Mouse (Mus musculus): Measurements from ENCODE around the gene Rpsa. TPM values are rescaled to one million over a fixed set of nuclear protein-coding genes. Genes with fewer than 3 reads are reported as not detected.
A peak's percentile ranks its signal among the peaks of the same experiment; 100 is the strongest.

The Rpsa gene
- polyA plus RNA-seq, 1 experiment: 245 TPM

DNA sequence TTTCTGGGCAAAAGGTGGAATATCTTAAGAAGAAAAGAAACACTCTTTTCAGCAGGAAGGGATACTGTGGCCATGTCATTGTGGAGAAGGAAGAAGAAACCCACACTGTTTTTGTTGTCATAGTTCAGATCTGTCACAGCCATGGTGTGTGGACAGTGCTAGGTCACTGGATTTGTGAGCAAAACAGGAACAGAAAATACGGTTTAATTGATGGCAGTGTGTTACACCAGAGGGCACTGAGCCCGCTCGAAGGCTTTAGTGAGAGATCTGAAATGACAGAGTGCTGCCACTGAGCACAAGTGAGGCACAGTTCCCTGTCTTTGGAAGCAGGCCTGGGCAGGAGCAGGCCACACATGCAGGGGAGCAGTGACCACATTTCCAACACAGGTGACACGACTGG, 9.3 kb upstream of the Rpsa start:
- Histone ChIP-seq H3K36me3 (ENCODE audit: control insufficient read depth) (peaks cover 94% of the 10 kb centered on the region), H3K9me3 (ENCODE audit: control insufficient read depth, low read length) (no peaks in the 10 kb centered on the region), H3K27me3 (ENCODE audit: control insufficient read depth) (no peaks in the 10 kb centered on the region), H3K4me3 (replicated peaks) (peak overlapping the region; percentile 66), H3K4me1 (ENCODE audit: control insufficient read depth) (peaks cover 91% of the 10 kb centered on the region)
- TF ChIP-seq GATA1 (IDR thresholded peaks at IDR 0.05; ENCODE audit: low read length): no peak

DNA sequence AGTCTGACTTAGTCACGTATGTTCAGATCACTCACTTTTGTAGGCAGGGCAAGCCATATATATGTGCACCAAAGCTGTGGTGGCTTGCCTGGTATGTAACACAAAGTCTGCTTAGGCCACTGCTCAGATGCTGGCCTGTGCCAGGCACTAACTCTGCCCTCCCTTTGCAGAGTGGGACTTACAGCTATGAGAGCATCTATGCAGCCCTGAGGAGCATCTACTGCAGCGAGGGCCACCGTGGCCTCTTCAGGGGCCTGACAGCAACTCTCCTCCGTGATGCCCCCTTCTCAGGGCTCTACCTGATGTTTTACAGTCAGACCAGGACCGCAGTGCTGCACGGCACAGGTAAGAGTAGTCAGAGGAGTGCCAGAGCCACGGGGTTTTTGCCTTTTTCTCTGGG, 7.0 kb upstream of the Rpsa start:
- Histone ChIP-seq H3K36me3 (ENCODE audit: control insufficient read depth) (peaks cover 93% of the 10 kb centered on the region), H3K4me1 (ENCODE audit: control insufficient read depth) (peaks cover 78% of the 10 kb centered on the region), H3K4me3 (replicated peaks) (peak overlapping the region; percentile 7), H3K27me3 (ENCODE audit: control insufficient read depth) (no peaks in the 10 kb centered on the region), H3K9me3 (ENCODE audit: control insufficient read depth, low read length) (no peaks in the 10 kb centered on the region)
- TF ChIP-seq GATA1 (IDR thresholded peaks at IDR 0.05; ENCODE audit: low read length) (no peak), TAL1 (IDR thresholded peaks at IDR 0.05; ENCODE audit: low read length) (no peak)

DNA sequence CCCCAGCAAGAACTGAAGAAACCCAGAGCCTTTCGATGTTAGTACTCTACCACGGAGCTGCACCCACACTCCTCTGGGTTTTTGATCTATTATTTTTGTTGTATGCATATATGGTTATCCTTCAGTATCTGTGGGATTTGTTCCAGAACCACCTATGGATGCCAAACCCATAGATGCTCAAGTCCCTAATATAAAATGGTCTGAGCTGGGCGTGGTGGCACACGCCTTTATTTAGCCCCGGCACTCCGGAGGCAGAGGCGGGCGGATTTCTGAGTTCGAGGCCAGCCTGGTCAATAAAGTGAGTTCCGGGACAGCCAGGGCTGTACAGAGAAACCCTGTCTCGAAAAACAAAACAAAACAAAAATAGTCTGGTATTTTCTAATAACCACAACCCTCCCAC, 621 bp upstream of the Rpsa start:
- no peaks in the 10 kb centered on the region for H3K9me3 ChIP-seq (ENCODE audit: control insufficient read depth, low read length)
- H3K4me1 ChIP-seq (ENCODE audit: control insufficient read depth): peaks cover 64% of the 10 kb centered on the region
- TF ChIP-seq GATA1 (IDR thresholded peaks at IDR 0.05; ENCODE audit: low read length) (no peak), TAL1 (IDR thresholded peaks at IDR 0.05; ENCODE audit: low read length) (no peak)
- H3K36me3 ChIP-seq (ENCODE audit: control insufficient read depth): peaks cover 85% of the 10 kb centered on the region
- H3K4me3 ChIP-seq (replicated peaks): peak overlapping the region; percentile 97
- H3K27me3 ChIP-seq (ENCODE audit: control insufficient read depth): no peaks in the 10 kb centered on the region

DNA sequence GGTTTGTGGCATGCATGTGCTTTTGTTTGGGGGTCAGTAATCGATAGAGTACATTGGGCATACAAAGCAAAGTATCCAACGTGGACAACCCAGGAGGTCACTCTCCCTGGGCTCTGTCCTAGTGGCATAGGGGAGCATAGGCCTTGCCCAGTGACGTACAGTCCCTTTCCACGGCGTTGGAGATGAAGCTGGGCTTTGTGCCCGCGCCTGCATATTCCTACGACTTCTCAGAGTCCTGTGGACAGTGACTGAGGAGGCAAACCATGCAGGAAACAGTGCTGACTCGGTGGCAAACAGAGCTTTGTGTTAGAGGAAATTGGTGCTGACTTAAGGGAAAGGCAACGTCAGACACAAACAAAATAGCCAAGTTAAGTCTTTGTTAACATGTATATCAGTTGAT, 1.8 kb downstream of the Rpsa start:
- H3K4me1 ChIP-seq (ENCODE audit: control insufficient read depth): peaks cover 52% of the 10 kb centered on the region
- H3K9me3 ChIP-seq (ENCODE audit: control insufficient read depth, low read length): no peaks in the 10 kb centered on the region
- H3K36me3 ChIP-seq (ENCODE audit: control insufficient read depth): peaks cover 81% of the 10 kb centered on the region
- peak overlapping the region; percentile 97 for H3K4me3 ChIP-seq (replicated peaks)
- no peak for TF ChIP-seq GATA1 (IDR thresholded peaks at IDR 0.05; ENCODE audit: low read length)
- no peak for TF ChIP-seq TAL1 (IDR thresholded peaks at IDR 0.05; ENCODE audit: low read length)
- no peaks in the 10 kb centered on the region for H3K27me3 ChIP-seq (ENCODE audit: control insufficient read depth)

DNA sequence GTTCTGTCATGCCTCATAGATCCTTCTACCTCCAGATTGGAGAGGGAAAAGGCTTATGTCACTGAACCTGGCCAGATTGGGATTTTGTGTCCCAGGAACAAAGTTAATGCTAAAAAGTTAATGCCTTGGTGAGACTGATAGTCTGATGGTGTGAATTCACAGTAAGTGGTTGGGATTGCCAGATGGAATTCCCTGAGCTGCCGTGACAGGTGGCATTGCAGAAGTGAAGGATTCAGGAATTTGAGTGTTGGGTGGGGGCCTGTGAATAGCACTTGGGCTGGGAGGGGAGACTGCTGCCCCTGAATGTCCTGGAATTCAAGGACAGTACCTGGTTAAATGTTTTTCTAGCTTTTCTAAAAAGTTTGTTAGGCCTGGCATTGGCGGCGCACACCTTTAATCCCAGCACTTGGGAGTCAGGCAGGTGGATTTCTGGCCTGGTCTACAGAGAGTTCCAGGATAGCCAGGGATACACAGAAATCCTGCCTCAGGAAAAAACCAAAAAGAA, 4.3 kb downstream of the Rpsa start:
- Histone ChIP-seq H3K27me3 (ENCODE audit: control insufficient read depth) (no peaks in the 10 kb centered on the region), H3K4me1 (ENCODE audit: control insufficient read depth) (peaks cover 37% of the 10 kb centered on the region), H3K4me3 (replicated peaks) (no peak overlapping the region), H3K9me3 (ENCODE audit: control insufficient read depth, low read length) (no peaks in the 10 kb centered on the region), H3K36me3 (ENCODE audit: control insufficient read depth) (peaks cover 67% of the 10 kb centered on the region)
- TF ChIP-seq TAL1 (IDR thresholded peaks at IDR 0.05; ENCODE audit: low read length): no peak

DNA sequence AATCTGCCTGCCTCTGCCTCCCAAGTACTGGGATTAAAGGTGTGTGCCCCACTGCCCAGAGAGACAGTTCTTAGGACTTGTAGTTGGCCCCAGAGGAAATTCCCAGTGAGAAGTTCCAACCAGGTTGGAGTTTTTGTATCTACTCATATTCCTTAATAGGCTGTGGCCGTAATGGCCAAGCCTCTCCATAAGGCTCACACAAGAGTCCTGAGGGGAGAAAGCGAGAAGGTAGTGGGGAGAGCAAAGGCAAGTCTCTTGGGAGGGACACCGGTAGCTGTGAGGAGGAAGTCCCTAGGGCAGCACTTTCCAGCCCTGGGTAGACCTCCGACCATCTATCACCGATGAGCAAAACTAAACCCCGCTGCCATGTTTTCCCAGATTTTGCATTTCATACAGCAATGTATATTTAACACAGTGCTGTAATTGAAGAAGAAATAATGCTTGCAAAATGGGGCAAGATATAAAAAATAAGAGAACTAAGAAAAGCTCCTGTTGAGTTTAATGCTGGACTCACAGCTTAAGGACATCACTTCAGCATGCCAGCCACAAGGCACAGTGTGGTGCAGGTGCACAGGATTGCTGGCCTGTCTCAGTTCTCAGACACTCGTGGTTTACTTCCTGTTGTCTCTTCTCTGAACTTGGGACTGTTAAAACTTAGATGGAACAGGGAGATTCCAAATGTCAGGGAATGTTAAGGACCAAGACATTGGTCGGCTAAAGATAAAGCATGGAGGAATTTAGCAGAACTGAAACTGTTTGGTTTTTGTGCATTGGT, 5.7 kb downstream of the Rpsa start:
- peaks cover 63% of the 10 kb centered on the region for H3K36me3 ChIP-seq (ENCODE audit: control insufficient read depth)
- H3K4me1 ChIP-seq (ENCODE audit: control insufficient read depth): peaks cover 28% of the 10 kb centered on the region
- TF ChIP-seq TAL1 (IDR thresholded peaks at IDR 0.05; ENCODE audit: low read length) (no peak), GATA1 (IDR thresholded peaks at IDR 0.05; ENCODE audit: low read length) (no peak)

DNA sequence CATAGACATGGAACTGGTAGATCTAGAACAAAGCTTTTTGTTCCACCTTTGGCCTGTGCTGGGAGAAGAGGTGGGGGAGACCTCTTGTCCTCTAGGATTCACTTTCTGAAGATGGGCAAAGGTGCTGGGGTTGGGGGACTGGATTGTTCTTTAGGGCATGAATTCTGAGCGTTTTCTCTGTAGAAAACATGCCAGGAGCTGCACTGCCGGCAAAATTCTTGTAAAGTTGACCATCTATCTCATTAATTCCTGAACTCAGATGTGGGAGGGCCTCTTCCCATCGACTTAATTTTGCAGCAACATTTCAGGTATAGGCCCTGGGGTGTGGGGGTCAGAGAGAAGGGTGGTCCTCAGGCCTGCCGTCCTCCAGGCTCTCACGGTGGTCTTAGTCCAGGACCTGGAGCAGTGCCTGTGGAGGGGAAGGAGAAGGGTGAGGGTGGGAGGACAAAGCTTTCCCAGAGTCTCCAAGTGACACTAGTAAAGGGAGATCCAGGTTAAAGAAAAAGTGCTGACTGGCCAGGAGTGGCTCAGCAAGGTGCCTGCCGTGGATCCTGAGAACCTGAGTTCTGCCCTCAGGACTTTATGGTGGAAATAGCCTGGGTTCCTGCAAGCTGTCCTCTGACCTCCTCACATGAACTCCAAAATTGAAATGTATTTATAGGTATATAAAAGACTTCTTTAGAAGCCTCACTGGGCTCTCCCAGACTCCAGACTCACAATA, 6.4 kb downstream of the Rpsa start:
- no peak overlapping the region for H3K4me3 ChIP-seq (replicated peaks)
- H3K36me3 ChIP-seq (ENCODE audit: control insufficient read depth): peaks cover 56% of the 10 kb centered on the region
- H3K27me3 ChIP-seq (ENCODE audit: control insufficient read depth): no peaks in the 10 kb centered on the region
- peaks cover 22% of the 10 kb centered on the region for H3K4me1 ChIP-seq (ENCODE audit: control insufficient read depth)
- H3K9me3 ChIP-seq (ENCODE audit: control insufficient read depth, low read length): no peaks in the 10 kb centered on the region
- no peak for TF ChIP-seq GATA1 (IDR thresholded peaks at IDR 0.05; ENCODE audit: low read length)
- TF ChIP-seq TAL1 (IDR thresholded peaks at IDR 0.05; ENCODE audit: low read length): no peak

More for the DNA sequence above, 5.7 kb downstream of the Rpsa start:
- Histone ChIP-seq H3K9me3 (ENCODE audit: control insufficient read depth, low read length) (no peaks in the 10 kb centered on the region), H3K4me3 (replicated peaks) (no peak overlapping the region), H3K27me3 (ENCODE audit: control insufficient read depth) (no peaks in the 10 kb centered on the region)

DNA sequence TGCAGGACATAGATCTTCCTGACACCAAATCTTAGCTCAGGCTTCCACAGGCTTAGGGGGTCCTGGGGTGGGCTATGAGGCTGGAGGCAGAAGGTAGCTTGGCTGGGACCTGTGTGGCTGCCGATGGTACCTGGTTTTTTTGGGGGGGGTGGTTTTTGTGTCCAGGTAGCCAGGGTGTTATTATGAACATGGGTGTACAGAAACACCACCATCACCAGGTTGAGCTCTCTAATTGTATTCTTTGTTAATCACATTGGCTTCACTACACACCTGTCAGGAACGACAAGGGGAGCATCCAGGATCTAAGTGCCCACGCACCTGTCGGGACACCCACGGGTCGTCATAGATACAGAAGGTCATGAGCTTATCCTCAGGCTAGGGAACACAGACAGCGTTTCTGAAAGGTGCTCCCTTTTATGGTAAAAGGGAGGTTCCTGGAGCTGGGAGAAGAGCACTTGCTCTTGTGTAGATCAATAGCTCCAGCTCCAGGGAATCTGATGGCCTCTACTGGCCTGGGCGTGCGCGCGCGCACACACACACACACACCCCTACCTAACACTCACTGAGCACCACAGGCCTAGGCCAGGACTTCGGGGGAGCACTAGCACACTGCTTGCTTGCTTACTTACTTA, 7.2 kb downstream of the Rpsa start:
- H3K4me3 ChIP-seq (replicated peaks): no peak overlapping the region
- H3K36me3 ChIP-seq (ENCODE audit: control insufficient read depth): peaks cover 48% of the 10 kb centered on the region
- H3K27me3 ChIP-seq (ENCODE audit: control insufficient read depth): peaks cover under 1% of the 10 kb centered on the region; the same call in 1 of the 2 replicates
- H3K4me1 ChIP-seq (ENCODE audit: control insufficient read depth): peaks cover 15% of the 10 kb centered on the region
- no peak for TF ChIP-seq GATA1 (IDR thresholded peaks at IDR 0.05; ENCODE audit: low read length)
- no peak for TF ChIP-seq TAL1 (IDR thresholded peaks at IDR 0.05; ENCODE audit: low read length)
- no peaks in the 10 kb centered on the region for H3K9me3 ChIP-seq (ENCODE audit: control insufficient read depth, low read length)

DNA sequence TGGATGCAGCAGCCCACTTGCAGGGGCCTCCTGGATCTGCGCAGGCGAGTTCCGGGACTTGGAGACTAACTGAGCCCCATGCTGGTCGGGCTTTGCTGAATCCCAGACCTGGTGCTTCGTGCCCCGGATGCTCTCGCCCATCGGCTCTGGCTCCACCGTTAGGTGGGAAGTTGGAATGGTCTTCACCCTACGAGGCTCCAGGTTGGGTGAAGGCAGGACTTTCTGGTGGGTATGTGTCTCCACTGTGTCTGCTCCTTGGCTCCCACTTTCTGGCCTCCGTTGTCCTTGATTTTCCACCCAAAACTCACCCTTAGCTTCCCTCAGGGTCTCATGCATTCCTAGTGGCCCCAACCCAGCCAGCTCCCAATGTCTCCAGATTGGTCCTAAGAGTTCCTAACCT, 8.0 kb downstream of the Rpsa start:
- TF ChIP-seq GATA1 (IDR thresholded peaks at IDR 0.05; ENCODE audit: low read length) (no peak), TAL1 (IDR thresholded peaks at IDR 0.05; ENCODE audit: low read length) (no peak)
- peaks cover 8% of the 10 kb centered on the region for H3K4me1 ChIP-seq (ENCODE audit: control insufficient read depth)
- H3K36me3 ChIP-seq (ENCODE audit: control insufficient read depth): peaks cover 40% of the 10 kb centered on the region
- no peak overlapping the region for H3K4me3 ChIP-seq (replicated peaks)
- peaks cover 4% of the 10 kb centered on the region; the same call in 1 of the 2 replicates for H3K27me3 ChIP-seq (ENCODE audit: control insufficient read depth)
- H3K9me3 ChIP-seq (ENCODE audit: control insufficient read depth, low read length): peaks cover 4% of the 10 kb centered on the region
